Mouse (Mus musculus): ENCODE results near the gene Slc29a3.

DNA sequence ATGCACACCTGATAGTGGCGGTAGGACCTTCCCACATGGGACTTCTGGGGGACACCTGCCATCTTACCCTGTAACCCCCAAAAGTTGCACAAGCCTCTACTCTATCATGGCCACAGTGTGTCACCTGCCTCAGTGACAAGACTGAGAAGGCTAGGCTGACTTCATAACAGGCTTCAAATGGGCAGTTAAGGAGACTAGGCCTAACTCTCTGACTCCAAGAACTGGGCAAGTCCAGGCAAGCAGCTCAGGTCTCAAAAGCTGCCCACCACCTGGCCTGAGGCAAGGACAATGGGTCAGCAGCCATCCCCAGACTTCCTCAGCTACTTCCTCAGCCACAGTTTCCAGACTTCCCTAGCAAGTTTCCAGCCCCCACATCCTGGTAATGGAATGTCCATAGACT is 16.9 kb downstream of the Slc29a3 start:
- TF ChIP-seq POLR2A (IDR thresholded peaks at IDR 0.05; ENCODE audit: borderline replicate concordance, insufficient read depth, low read length) (no peak), CTCF (IDR thresholded peaks at IDR 0.05; ENCODE audit: borderline replicate concordance, insufficient read depth, low read depth, low read length) (no peak)
